Mouse (Mus musculus) cerebellum, adult 2 months (tissue): ENCODE measurements at regions not wholly inside any gene's neighbourhood (a gene's known extent, or its start where the extent isn't known, plus 50 kb on each side); places are given as distances from the start of the nearest gene placed in this dataset.

Source experiments
- CTCF ChIP-seq: fragments of 200-500 bp; IDR thresholded peaks from 2 replicates; pipeline ENCODE4 v1.5.1; 2011; ENCODE audit warnings: low read depth, mild to moderate bottlenecking, control low read depth, low read length, moderate library complexity, borderline replicate concordance; ENCODE audit not compliant: insufficient read depth
- POLR2A ChIP-seq: fragments of 200-500 bp; IDR thresholded peaks from 2 replicates; pipeline ENCODE4 v1.6.1; 2011; ENCODE audit warnings: low read length, control low read depth, borderline replicate concordance; ENCODE audit not compliant: insufficient read depth

DNA sequence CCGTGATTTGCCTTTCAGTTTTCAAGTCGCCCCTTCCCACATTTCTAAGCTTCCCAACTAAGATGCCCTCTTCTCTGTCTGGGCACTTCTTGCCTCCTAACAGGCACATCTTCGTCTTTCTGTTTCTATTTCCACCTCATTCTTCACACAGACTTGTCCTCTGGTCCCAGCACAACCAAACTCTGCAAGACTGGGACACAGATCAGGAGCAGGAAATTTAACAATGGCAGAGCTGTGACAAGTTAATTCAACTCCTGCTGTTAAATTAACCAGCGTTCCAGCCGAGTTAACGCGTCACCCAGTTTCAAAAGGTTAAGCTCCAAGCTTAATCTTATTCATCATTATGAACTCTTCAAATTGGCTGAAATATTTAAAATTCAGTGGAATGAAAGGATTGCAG, 200.9 kb downstream of the Grb14 start:
- TF ChIP-seq POLR2A (no peak), CTCF (no peak)
